Mouse (Mus musculus): Measurements from ENCODE around the gene Dppa3. TPM values are rescaled to one million over a fixed set of nuclear protein-coding genes. Genes with fewer than 3 reads are reported as not detected.

Dppa3 gene
- polyA plus RNA-seq (2012; rRNA removed) = not detected in 2 replicates

DNA sequence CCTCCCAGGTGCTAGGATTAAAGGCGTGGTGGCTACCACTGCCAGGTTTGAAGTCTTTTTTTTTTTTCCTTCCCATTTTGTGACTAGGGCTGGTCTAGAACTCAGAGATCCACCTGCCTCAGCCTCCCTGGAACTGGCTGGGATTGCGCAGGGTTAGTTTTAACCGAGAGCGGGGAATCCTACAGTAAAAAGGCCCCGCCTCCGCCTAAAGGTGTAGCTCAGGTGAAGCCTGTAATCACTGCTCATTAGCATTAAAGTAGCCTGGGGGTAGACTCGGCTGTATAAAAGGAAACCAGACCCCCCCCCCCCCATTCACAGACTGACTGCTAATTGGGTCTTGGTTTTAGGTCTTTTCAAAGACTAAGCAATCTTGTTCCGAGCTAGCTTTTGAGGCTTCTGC, at the start of gene Dppa3:
Gene Dppa3, plus strand, starts transcription at position 301 of the 400 bp plus-strand sequence.
- Histone ChIP-seq H3K4me1 (ENCODE audit: control insufficient read depth, insufficient read depth, low read length) (no peaks in the 10 kb centered on the region), H3K4me3 (ENCODE audit: insufficient read depth, low read length) (no peak within 1 kb of the TSS), H3K27ac (ENCODE audit: insufficient read depth, low read length) (no peak within 1 kb of the TSS)
- TF ChIP-seq CTCF (IDR thresholded peaks at IDR 0.05; ENCODE audit: extremely low read depth, insufficient read depth, low read length) = no peak
- no peak for TF ChIP-seq POLR2A (IDR thresholded peaks at IDR 0.05; ENCODE audit: extremely low read depth, insufficient read depth, low read length)

DNA sequence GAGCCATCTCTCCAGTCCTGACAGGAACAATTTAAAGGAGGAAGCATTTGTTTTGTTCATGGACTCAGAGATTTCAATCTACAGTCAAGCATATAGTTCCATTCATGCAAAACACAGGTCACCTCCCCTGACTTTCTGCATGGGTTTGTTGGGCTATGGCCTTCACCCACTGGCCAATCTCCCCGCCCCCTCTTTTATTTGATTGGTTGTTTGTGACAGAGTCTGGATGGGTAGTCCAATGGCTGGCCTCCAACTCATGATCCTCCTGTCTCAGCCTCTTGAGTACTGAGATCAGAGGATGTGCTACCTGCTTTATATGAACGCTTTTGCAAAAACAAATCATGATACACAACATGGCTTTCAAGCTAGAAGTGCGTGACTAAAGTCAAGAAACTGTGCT, 49.2 kb upstream of the Dppa3 start:
- Histone ChIP-seq H3K27ac (ENCODE audit: insufficient read depth, low read length) (no peak overlapping the region), H3K4me1 (ENCODE audit: control insufficient read depth, insufficient read depth, low read length) (no peaks in the 10 kb centered on the region), H3K4me3 (ENCODE audit: insufficient read depth, low read length) (no peak overlapping the region)
- TF ChIP-seq POLR2A (IDR thresholded peaks at IDR 0.05; ENCODE audit: extremely low read depth, insufficient read depth, low read length) = no peak
- TF ChIP-seq CTCF (IDR thresholded peaks at IDR 0.05; ENCODE audit: extremely low read depth, insufficient read depth, low read length) = no peak

DNA sequence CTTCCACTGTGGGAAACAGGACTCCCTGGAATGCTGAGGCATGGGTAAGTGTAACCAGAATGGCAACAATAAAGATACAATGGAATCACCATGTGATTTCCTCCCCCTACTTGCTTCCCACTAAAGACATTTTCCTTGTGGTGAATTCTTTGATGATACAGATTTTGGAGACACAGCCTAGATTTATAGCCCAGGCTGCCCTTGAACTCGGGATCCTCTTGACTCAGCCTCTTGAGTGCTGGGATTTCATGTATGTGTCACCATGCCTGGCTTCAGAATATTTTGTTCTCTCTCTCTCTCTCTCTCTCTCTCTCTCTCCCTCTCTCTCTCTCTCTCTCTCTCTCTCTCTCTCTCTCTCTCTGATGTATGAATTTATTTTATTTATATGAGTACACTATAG, 47.1 kb upstream of the Dppa3 start:
- Histone ChIP-seq H3K4me1 (ENCODE audit: control insufficient read depth, insufficient read depth, low read length) (no peaks in the 10 kb centered on the region), H3K27ac (ENCODE audit: insufficient read depth, low read length) (no peak overlapping the region), H3K4me3 (ENCODE audit: insufficient read depth, low read length) (no peak overlapping the region)
- TF ChIP-seq CTCF (IDR thresholded peaks at IDR 0.05; ENCODE audit: extremely low read depth, insufficient read depth, low read length) = no peak
- no peak for TF ChIP-seq POLR2A (IDR thresholded peaks at IDR 0.05; ENCODE audit: extremely low read depth, insufficient read depth, low read length)

DNA sequence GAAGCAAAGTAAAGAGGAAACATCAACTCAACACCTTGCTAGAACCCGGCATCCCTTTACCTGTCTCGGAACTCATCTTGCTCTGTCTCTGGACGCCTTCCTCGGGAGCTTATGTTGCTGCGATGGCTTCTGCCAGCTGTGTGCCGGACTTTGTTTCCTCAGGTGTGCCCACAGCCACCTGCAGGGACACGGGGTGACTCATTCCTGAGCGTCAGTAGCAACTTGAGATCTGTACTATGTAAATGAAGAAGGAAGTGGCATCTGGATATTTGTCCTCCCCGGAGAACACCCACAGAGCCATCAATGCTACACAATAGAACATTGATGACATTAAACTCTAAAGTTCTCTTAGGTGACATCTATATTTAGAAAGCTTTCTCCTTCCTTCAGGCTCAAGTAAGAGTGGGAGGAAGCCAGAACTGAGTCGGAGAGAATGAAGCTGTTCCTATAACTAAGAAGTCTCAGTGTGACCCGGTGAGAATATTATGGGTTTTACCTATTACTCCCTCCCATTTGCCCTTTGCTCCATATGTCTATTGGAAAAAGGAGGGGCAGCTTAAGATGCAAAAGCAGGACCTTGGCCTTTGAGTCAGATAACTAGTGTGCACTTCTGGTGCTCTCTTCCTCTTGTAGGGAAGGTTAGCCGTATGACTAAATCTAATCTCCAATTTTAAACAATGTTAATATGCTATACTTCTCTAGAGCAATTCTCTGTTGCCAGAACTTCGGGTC, 35.0 kb upstream of the Dppa3 start:
- TF ChIP-seq POLR2A (IDR thresholded peaks at IDR 0.05; ENCODE audit: extremely low read depth, insufficient read depth, low read length) (no peak), CTCF (IDR thresholded peaks at IDR 0.05; ENCODE audit: extremely low read depth, insufficient read depth, low read length) (no peak)
- Histone ChIP-seq H3K27ac (ENCODE audit: insufficient read depth, low read length) (no peak overlapping the region), H3K4me1 (ENCODE audit: control insufficient read depth, insufficient read depth, low read length) (no peaks in the 10 kb centered on the region), H3K4me3 (ENCODE audit: insufficient read depth, low read length) (no peak overlapping the region)

DNA sequence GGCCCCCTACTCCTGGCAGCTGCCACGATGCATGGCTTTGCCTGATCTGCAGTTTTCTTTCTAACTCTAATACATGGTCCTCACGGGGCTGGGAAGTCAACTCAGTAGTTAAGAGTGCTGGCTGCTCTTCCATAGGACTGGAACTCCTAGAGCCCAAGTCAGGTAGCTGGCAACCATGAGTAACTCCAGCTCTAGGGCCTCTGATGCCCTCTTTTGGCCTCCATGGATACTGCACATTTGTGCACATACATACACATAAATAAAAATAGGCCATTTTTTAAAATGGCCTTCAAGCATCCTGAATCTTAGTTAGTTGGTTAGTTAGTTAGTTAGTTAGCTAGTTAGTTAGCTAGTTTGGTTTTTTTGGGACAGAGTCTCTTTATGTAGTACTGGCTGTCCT, 33.3 kb upstream of the Dppa3 start:
- Histone ChIP-seq H3K4me1 (ENCODE audit: control insufficient read depth, insufficient read depth, low read length) (no peaks in the 10 kb centered on the region), H3K4me3 (ENCODE audit: insufficient read depth, low read length) (no peak overlapping the region), H3K27ac (ENCODE audit: insufficient read depth, low read length) (no peak overlapping the region)
- TF ChIP-seq POLR2A (IDR thresholded peaks at IDR 0.05; ENCODE audit: extremely low read depth, insufficient read depth, low read length) (no peak), CTCF (IDR thresholded peaks at IDR 0.05; ENCODE audit: extremely low read depth, insufficient read depth, low read length) (no peak)

DNA sequence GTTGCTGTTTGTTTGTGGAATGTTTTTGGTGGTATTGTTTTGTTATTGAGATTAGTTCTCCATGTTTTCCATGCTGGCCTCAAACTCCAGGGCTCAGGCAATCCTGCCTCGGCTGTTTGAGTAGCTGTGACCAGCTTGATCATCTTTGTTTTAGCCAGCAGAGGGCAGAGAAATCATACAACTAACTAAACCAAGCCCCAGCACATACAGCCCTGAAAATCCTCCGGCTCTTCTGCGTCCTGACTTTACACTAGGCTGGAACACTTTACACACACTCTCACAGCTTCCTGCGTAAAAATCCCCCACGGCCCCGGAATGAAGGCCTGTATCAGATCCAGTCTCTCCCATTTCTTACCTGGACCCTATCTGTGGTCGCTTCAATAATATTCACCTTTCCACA, 30.6 kb upstream of the Dppa3 start:
- TF ChIP-seq CTCF (IDR thresholded peaks at IDR 0.05; ENCODE audit: extremely low read depth, insufficient read depth, low read length) (peak; percentile 41; the same call in 1 of the 2 replicates), POLR2A (IDR thresholded peaks at IDR 0.05; ENCODE audit: extremely low read depth, insufficient read depth, low read length) (no peak)
- no peak overlapping the region for H3K27ac ChIP-seq (ENCODE audit: insufficient read depth, low read length)
- H3K4me3 ChIP-seq (ENCODE audit: insufficient read depth, low read length) = no peak overlapping the region
- no peaks in the 10 kb centered on the region for H3K4me1 ChIP-seq (ENCODE audit: control insufficient read depth, insufficient read depth, low read length)

DNA sequence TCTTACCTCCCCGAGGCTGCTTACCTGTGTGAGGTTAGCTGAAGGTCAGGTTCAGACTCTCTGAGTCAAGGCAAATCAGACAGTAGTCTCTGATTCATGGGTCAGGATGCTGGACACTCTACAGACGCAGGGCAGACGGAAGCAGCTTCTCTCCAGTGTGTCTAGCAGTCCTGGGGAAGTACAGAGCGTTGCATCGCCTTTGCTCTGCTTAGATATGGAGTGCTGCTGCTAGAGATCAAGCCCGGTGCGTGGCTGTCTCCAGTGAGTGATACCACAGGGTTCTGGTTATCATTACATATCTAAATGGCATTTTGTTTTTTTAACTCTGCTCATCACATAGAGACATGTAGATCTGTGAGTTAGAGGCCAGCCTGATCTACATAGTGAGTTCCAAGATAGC, 29.6 kb upstream of the Dppa3 start:
- H3K4me3 ChIP-seq (ENCODE audit: insufficient read depth, low read length) = no peak overlapping the region
- TF ChIP-seq CTCF (IDR thresholded peaks at IDR 0.05; ENCODE audit: extremely low read depth, insufficient read depth, low read length) (no peak), POLR2A (IDR thresholded peaks at IDR 0.05; ENCODE audit: extremely low read depth, insufficient read depth, low read length) (no peak)
- H3K27ac ChIP-seq (ENCODE audit: insufficient read depth, low read length) = no peak overlapping the region
- H3K4me1 ChIP-seq (ENCODE audit: control insufficient read depth, insufficient read depth, low read length) = no peaks in the 10 kb centered on the region

DNA sequence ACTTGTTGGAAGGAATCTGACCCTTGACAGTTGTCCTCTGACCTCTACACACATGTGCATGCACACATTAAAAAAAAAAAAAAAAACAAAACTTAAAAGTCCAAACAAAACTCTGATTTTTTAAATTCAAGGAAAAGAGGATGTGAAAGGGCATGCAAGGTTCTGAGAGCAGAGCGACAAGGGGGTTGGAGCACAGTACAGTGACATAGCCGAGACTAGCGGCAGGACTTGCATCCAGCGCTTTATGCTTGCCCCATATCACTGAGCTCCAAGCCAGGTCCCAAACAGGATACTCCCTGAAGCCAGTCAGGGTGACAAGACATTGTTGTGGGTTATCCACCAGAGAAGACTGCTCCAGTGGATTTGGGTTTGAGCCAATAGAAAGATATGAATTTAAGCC, 28.2 kb upstream of the Dppa3 start:
- Histone ChIP-seq H3K27ac (ENCODE audit: insufficient read depth, low read length) (no peak overlapping the region), H3K4me1 (ENCODE audit: control insufficient read depth, insufficient read depth, low read length) (no peaks in the 10 kb centered on the region), H3K4me3 (ENCODE audit: insufficient read depth, low read length) (no peak overlapping the region)
- no peak for TF ChIP-seq CTCF (IDR thresholded peaks at IDR 0.05; ENCODE audit: extremely low read depth, insufficient read depth, low read length)
- no peak for TF ChIP-seq POLR2A (IDR thresholded peaks at IDR 0.05; ENCODE audit: extremely low read depth, insufficient read depth, low read length)

DNA sequence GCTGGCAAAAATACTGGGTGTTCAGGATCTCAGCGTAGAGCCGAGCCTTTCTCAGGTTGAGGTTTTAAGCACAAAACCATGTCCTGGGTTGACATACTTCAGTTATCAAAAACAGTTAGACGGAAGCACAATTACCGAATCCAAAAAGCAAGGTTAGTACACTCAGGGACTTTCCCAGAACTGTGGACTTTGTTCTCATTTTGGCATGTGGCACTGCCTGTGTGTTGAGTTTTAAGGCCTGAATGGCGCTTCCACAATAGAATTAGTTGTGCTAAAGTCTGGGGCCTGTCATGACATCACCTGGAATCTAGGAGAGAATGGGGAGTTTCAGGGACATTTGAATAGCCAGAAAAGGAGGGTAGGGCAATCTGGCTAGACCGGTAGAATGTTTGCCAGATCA, 27.8 kb upstream of the Dppa3 start:
- H3K27ac ChIP-seq (ENCODE audit: insufficient read depth, low read length) = no peak overlapping the region
- TF ChIP-seq POLR2A (IDR thresholded peaks at IDR 0.05; ENCODE audit: extremely low read depth, insufficient read depth, low read length) (no peak), CTCF (IDR thresholded peaks at IDR 0.05; ENCODE audit: extremely low read depth, insufficient read depth, low read length) (no peak)
- H3K4me1 ChIP-seq (ENCODE audit: control insufficient read depth, insufficient read depth, low read length) = no peaks in the 10 kb centered on the region
- H3K4me3 ChIP-seq (ENCODE audit: insufficient read depth, low read length) = no peak overlapping the region

DNA sequence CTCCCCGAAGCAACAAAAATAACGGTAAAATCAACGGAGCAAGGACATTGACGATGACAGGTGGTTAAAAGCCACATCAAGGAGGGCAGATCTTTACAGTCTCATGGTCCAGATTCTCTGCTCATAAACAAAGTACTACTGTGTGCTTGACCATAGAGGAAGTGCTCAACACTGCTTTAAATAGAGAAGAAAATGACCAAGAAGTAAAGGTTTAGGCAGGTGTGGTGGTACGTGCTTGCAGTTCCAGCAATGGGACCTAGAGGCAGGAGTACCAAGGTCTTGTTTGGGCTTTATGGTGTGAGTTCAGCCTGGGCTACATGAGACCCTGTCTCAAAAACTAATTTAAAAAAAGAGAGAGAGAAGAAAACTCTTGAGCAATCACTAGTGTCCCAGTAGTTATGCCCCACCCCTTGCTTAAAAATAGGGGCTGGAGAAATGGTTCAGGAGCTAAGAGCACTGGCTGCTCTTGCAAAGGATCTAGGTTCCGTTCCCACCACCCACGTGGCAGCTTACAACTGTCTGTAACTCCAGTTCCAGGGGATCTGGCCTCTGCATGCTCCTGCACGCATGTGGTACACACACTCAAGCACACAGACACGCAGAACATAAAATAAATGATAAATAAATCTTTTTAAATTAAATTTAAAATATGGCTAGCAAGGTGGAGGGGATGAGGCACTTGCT, 27.0 kb upstream of the Dppa3 start:
- H3K27ac ChIP-seq (ENCODE audit: insufficient read depth, low read length) = no peak overlapping the region
- H3K4me3 ChIP-seq (ENCODE audit: insufficient read depth, low read length) = no peak overlapping the region
- TF ChIP-seq POLR2A (IDR thresholded peaks at IDR 0.05; ENCODE audit: extremely low read depth, insufficient read depth, low read length) (no peak), CTCF (IDR thresholded peaks at IDR 0.05; ENCODE audit: extremely low read depth, insufficient read depth, low read length) (no peak)
- H3K4me1 ChIP-seq (ENCODE audit: control insufficient read depth, insufficient read depth, low read length) = no peaks in the 10 kb centered on the region

Data from cortical plate, adult 2 months (tissue).